Mouse (Mus musculus) embryonic fibroblast, embryonic 13.5 days (primary cell): ENCODE measurements around the gene Flnc. TPM values are rescaled to one million over a fixed set of nuclear protein-coding genes. Genes with fewer than 3 reads are reported as not detected.
"Not testable (repeated sequence)": the region's sequence is repeated elsewhere in the genome, so short reads cannot be mapped to it uniquely, and the experiment has no call there.

ENCODE experiments used
- H3K27ac ChIP-seq: 2 replicates; pipeline ENCODE4 v1.5.1; 2012; ENCODE audit warnings: low read length, control low read depth, inconsistent platforms; ENCODE audit not compliant: insufficient read depth
- H3K4me1 ChIP-seq: 2 replicates; pipeline ENCODE4 v1.6.1; 2011; ENCODE audit warnings: low read length; ENCODE audit not compliant: control insufficient read depth, insufficient read depth
- H3K4me3 ChIP-seq: 2 replicates; pipeline ENCODE4 v1.5.1; 2011; ENCODE audit warnings: mild to moderate bottlenecking, control low read depth, low read length; ENCODE audit not compliant: insufficient read depth
- CTCF ChIP-seq: IDR thresholded peaks from 2 replicates; pipeline ENCODE4 v1.5.1; 2011; ENCODE audit warnings: mild to moderate bottlenecking, control low read depth, low read length, moderate library complexity, borderline replicate concordance; ENCODE audit not compliant: insufficient read depth
- POLR2A ChIP-seq: IDR thresholded peaks from 2 replicates; pipeline ENCODE4 v1.6.1; 2011; ENCODE audit warnings: low read depth, mild to moderate bottlenecking, control low read depth, low read length, moderate library complexity
- polyA plus RNA-seq: library from polyadenylated mRNA; stranded (reverse); fragments of >200 nt; gene quantifications from 2 replicates; pipeline ENCODE4 v1.2.4, GENCODE M21; 2011; ENCODE audit warnings: low read depth; ENCODE audit not compliant: missing spikeins, insufficient read length

The Flnc gene
- polyA plus RNA-seq, result 107 and 151 TPM in 2 replicates

GRCm38 (mm10) chr6:29433038-29433803 lies at the start of gene Flnc:
Gene Flnc, plus strand, starts transcription at chr6:29433256.
- Histone ChIP-seq H3K4me1 (peaks cover 19% of the 10 kb centered on the region), H3K4me3 (peak within 1 kb of the TSS; percentile 62), H3K27ac (peak within 1 kb of the TSS; percentile 91)
- peak; percentile 87 for TF ChIP-seq POLR2A
- no peak for TF ChIP-seq CTCF

- Histone ChIP-seq H3K4me3 (peak within 1 kb of the TSS; percentile 50), H3K27ac (peak within 1 kb of the TSS; percentile 8; the same call in 1 of the 2 replicates), H3K4me1 (0 out of 2 replicates have a peak, but pooled peaks cover 5% of the 10 kb centered on the region)
- TF ChIP-seq CTCF, result no peak
- TF ChIP-seq POLR2A, result peak; percentile 71
These were observed 45.0 kb upstream of the Flnc start, which contains the start of gene Opn1sw for GRCm38 (mm10) chr6:29388052-29388518. Gene Opn1sw, minus strand, starts transcription at chr6:29388468.

- no peak for TF ChIP-seq CTCF
- TF ChIP-seq POLR2A, result peak; percentile 71
- H3K4me3 ChIP-seq, result peak overlapping the region; percentile 50
- peak overlapping the region; percentile 8; the same call in 1 of the 2 replicates for H3K27ac ChIP-seq
- H3K4me1 ChIP-seq, result 0 out of 2 replicates have a peak, but pooled peaks cover 5% of the 10 kb centered on the region
These were observed 44.4 kb upstream of the Flnc start for GRCm38 (mm10) chr6:29388606-29389080.

GRCm38 (mm10) chr6:29389425-29389824 lies 43.6 kb upstream of the Flnc start:
- Histone ChIP-seq H3K27ac (no peak overlapping the region), H3K4me3 (no peak overlapping the region), H3K4me1 (0 out of 2 replicates have a peak, but pooled peaks cover 5% of the 10 kb centered on the region)
- TF ChIP-seq CTCF (no peak), POLR2A (no peak)

- not testable (repeated sequence) for H3K4me1 ChIP-seq, H3K4me3 ChIP-seq, H3K27ac ChIP-seq
These were observed 42.6 kb upstream of the Flnc start for GRCm38 (mm10) chr6:29390500-29390899.

GRCm38 (mm10) chr6:29391241-29391640 lies 41.8 kb upstream of the Flnc start:
- not testable (repeated sequence) for H3K4me3 ChIP-seq, H3K4me1 ChIP-seq, H3K27ac ChIP-seq

GRCm38 (mm10) chr6:29391802-29392201 lies 41.3 kb upstream of the Flnc start:
- H3K27ac ChIP-seq, result no peak overlapping the region
- TF ChIP-seq POLR2A (no peak), CTCF (no peak)
- H3K4me3 ChIP-seq, result no peak overlapping the region
- H3K4me1 ChIP-seq, result 0 out of 2 replicates have a peak, but pooled peaks cover 5% of the 10 kb centered on the region

- no peak for TF ChIP-seq CTCF
- TF ChIP-seq POLR2A, result no peak
- H3K4me1 ChIP-seq, result no peaks in the 10 kb centered on the region
- no peak overlapping the region for H3K4me3 ChIP-seq
- no peak overlapping the region for H3K27ac ChIP-seq
These were observed 38.8 kb upstream of the Flnc start for GRCm38 (mm10) chr6:29394286-29394685.

- Histone ChIP-seq H3K4me1 (no peaks in the 10 kb centered on the region), H3K27ac (no peak within 1 kb of the TSS)
- TF ChIP-seq POLR2A (peak; percentile 80), CTCF (no peak)
These were observed 36.9 kb upstream of the Flnc start, which contains the start of gene Ccdc136 for GRCm38 (mm10) chr6:29395910-29396713. Gene Ccdc136, plus strand, starts transcription at chr6:29396309.

More at GRCm38 (mm10) chr6:29395910-29396713, 36.9 kb upstream of the Flnc start, which contains the start of gene Ccdc136:
- H3K4me3 ChIP-seq, result peak within 1 kb of the TSS; percentile 54
